Mouse (Mus musculus) intestine, embryonic 14.5 days (tissue): ENCODE data around the gene Prdx3. TPM values are rescaled to one million over a fixed set of nuclear protein-coding genes. Genes with fewer than 3 reads are reported as not detected.
A peak's percentile ranks its signal among the peaks of the same experiment; 100 is the strongest.

Source experiments
- ATAC-seq: fragments of 200-750 bp; cut with Nextera tagmentation; replicated peaks from 2 replicates; pipeline ENCODE4 v1.8.0; 2017; ENCODE audit warnings: low read depth, moderate number of reproducible peaks, moderate TSS enrichment, moderate library complexity; ENCODE audit not compliant: low FRiP score, low TSS enrichment
- DNase-seq: peaks from one replicate; pipeline ENCODE4 v3.0.0-alpha.2; 2018; ENCODE audit warnings: low spot score
- H3K27ac ChIP-seq: fragments of 300-500 bp; sonication (generic); 2 replicates; pipeline ENCODE4 v1.5.1; 2014; ENCODE audit warnings: low read depth, mild to moderate bottlenecking, control low read depth
- H3K27me3 ChIP-seq: fragments of 300-500 bp; sonication (generic); replicated peaks from 2 replicates; pipeline ENCODE4 v1.6.1; 2014; ENCODE audit warnings: low read length, control low read depth; ENCODE audit not compliant: control insufficient read depth, insufficient read depth
- H3K36me3 ChIP-seq: fragments of 300-500 bp; sonication (generic); 2 replicates; pipeline ENCODE4 v1.6.1; 2014; ENCODE audit warnings: low read length, control low read depth; ENCODE audit not compliant: control insufficient read depth, insufficient read depth
- H3K4me1 ChIP-seq: fragments of 300-500 bp; sonication (generic); replicated peaks from 2 replicates; pipeline ENCODE4 v1.6.1; 2014; ENCODE audit warnings: low read length, control low read depth, mixed read lengths; ENCODE audit not compliant: control insufficient read depth, insufficient read depth
- H3K4me2 ChIP-seq: fragments of 300-500 bp; sonication (generic); 2 replicates; pipeline ENCODE4 v1.6.1; 2014; ENCODE audit warnings: low read length
- H3K4me3 ChIP-seq: fragments of 300-500 bp; sonication (generic); 2 replicates; pipeline ENCODE4 v1.5.1; 2014; ENCODE audit warnings: low read depth, low read length, control low read depth, mixed read lengths
- H3K9ac ChIP-seq: fragments of 300-500 bp; sonication (generic); 2 replicates; pipeline ENCODE4 v1.6.1; 2014; ENCODE audit warnings: mild to moderate bottlenecking, low read length
- H3K9me3 ChIP-seq: fragments of 300-500 bp; sonication (generic); 2 replicates; pipeline ENCODE4 v1.6.1; 2016; ENCODE audit warnings: low read length, control low read depth; ENCODE audit not compliant: control insufficient read depth
- WGBS: fragments of 180-500 bp; shearing (Covaris S2); extraction: QIAGEN DNeasy Blood & Tissue Kit; methylation state at CpG from one replicate; pipeline ENCODE4 v1.1.7; 2014; 5-methylcytosine and 5-hydroxymethylcytosine counted together
- polyA plus RNA-seq: library from polyadenylated mRNA; unstranded; fragments of >200 nt; fragmentation: Nextera tagmentation; extraction: Ambion mirVana; gene quantifications from 2 replicates; pipeline ENCODE4 v1.2.1, GENCODE M21; 2014

Gene Prdx3
- 136 and 138 TPM in 2 replicates for polyA plus RNA-seq

- H3K4me2 ChIP-seq, result peak within 1 kb of the TSS; percentile 50
- H3K4me3 ChIP-seq, result peak within 1 kb of the TSS; percentile 58
- peak within 1 kb of the TSS; percentile 50 for H3K9ac ChIP-seq
- H3K27ac ChIP-seq, result peak within 1 kb of the TSS; percentile 73
- H3K9me3 ChIP-seq, result no peaks in the 10 kb centered on the region
- ATAC-seq (peak; percentile 99), DNase-seq (peak; percentile 96)
- H3K27me3 ChIP-seq, result no peaks in the 10 kb centered on the region
- H3K36me3 ChIP-seq, result peaks cover 30% of the 10 kb centered on the region
- H3K4me1 ChIP-seq, result peaks cover 12% of the 10 kb centered on the region
- under 1% methylated on average over 28 of the region's 28 CpGs for WGBS
Measured at GRCm38 (mm10) chr19:60874064-60874694, at the start of gene Prdx3. Gene Prdx3 (minus strand): TSS chr19:60874556.

DNA sequence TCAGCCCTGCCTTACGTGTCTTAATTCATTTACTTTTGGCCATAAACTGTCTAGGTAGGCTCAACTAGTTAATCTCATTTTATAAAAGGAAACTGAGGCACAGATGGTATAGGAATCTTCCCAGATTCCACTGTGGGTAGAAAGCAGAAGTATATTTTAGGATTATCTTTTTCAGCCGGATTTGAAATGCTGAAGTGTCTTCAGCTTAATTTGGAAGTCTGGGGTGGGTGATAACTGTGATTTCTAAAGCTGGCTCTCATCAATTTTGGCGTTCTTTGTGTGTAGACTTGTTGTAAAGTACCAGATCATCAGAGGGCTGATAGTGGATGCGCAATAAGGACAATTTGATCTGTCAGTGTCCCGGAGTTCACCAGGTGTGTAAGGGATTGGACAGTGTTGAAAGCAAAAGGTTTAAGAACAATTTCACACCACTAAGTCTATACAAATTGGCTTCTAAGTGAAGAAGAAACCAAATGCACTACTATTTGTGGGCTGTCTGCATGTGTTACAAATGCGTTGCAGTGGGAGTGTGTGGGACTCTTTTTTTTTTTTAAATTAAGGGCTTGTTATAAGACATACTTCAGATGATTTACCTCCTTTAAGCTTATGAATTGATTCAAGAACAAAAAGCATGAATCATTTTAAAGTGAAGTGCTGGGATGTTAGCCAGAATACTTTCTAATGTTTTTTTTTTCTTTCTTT, 42.7 kb upstream of the Prdx3 start:
- no peaks in the 10 kb centered on the region for H3K9me3 ChIP-seq
- H3K9ac ChIP-seq, result no peak overlapping the region
- H3K4me1 ChIP-seq, result no peaks in the 10 kb centered on the region
- 86% methylated on average over 6 of the region's 6 CpGs for WGBS
- DNase-seq (no peak), ATAC-seq (no peak)
- no peak overlapping the region for H3K27ac ChIP-seq
- H3K4me2 ChIP-seq, result no peak overlapping the region
- no peaks in the 10 kb centered on the region for H3K36me3 ChIP-seq
- H3K27me3 ChIP-seq, result no peaks in the 10 kb centered on the region
- H3K4me3 ChIP-seq, result no peak overlapping the region

DNA sequence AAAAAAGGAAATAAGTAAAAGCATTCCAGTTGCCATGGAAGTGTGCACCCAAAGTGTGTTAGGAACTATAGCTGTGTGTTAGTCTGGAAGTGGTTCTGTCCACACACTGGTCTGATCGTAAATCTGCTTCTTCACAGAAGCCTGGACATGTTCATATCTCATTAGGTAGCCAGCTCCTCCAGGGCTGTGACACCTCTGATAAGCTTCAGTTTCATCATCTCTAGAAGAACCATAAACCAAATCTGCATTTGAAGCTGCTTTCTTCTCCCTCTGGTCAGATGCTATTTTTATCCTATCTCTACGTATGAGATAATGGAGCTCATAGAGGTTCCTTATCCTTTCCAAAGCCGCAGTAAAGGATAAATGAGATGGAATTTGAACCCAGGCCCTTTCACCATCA, 41.5 kb upstream of the Prdx3 start:
- no peak for DNase-seq
- Histone ChIP-seq H3K36me3 (no peaks in the 10 kb centered on the region), H3K4me1 (no peaks in the 10 kb centered on the region), H3K9me3 (no peaks in the 10 kb centered on the region), H3K9ac (no peak overlapping the region), H3K27me3 (no peaks in the 10 kb centered on the region), H3K4me3 (no peak overlapping the region), H3K4me2 (no peak overlapping the region), H3K27ac (no peak overlapping the region)
- no peak for ATAC-seq
- WGBS, result 75% methylated on average over 3 of the region's 3 CpGs

DNA sequence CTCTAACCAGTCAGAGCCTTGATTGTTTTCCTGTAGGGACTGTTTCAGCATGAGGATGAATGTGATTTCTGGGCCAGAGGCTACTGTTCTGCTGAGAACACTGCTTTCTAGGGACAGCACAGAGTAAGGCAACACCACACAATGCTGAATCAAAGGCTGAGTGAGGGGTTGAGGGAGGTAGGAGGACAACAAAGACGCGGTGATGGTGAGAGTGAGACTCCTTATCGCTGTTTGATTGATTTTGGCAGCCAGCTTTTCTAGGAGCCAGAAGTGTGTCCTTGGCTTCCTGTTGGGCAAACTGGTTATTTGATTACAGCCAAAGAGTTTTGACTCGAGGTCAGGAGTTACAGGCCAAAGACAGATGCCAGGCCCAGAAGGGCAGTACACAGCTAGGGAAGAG, 40.9 kb upstream of the Prdx3 start:
- Histone ChIP-seq H3K4me1 (no peaks in the 10 kb centered on the region), H3K27me3 (no peaks in the 10 kb centered on the region), H3K9me3 (no peaks in the 10 kb centered on the region), H3K36me3 (no peaks in the 10 kb centered on the region), H3K4me2 (no peak overlapping the region), H3K9ac (no peak overlapping the region), H3K27ac (no peak overlapping the region), H3K4me3 (no peak overlapping the region)
- ATAC-seq, result no peak
- DNase-seq, result no peak
- WGBS, result 50% methylated on average over 4 of the region's 4 CpGs

DNA sequence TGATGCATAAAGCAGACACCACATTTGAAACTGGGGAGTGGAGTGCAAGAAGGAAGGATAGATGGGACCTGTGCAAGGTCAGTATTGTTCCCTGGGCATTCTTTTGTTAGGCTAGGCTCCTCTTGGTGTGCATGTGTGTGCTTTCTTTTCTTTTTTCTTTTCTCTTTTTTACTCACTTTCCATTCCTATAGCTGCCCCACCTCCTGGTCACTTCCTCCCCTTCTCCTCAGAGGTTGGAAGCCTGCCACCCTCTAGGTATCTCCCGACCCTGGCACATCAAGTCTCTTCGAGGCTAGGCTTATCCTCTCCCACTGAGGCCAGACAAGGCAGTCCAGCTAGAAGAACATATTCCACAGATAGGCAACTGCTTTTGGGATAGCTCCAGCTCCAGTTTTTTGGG, 37.3 kb upstream of the Prdx3 start:
- no peak overlapping the region for H3K9ac ChIP-seq
- no peak for DNase-seq
- H3K4me3 ChIP-seq, result no peak overlapping the region
- no peak for ATAC-seq
- no peak overlapping the region for H3K27ac ChIP-seq
- no peaks in the 10 kb centered on the region for H3K36me3 ChIP-seq
- H3K4me1 ChIP-seq, result no peaks in the 10 kb centered on the region
- 75% methylated on average over 2 of the region's 2 CpGs for WGBS
- no peak overlapping the region for H3K4me2 ChIP-seq
- H3K27me3 ChIP-seq, result no peaks in the 10 kb centered on the region
- no peaks in the 10 kb centered on the region for H3K9me3 ChIP-seq

DNA sequence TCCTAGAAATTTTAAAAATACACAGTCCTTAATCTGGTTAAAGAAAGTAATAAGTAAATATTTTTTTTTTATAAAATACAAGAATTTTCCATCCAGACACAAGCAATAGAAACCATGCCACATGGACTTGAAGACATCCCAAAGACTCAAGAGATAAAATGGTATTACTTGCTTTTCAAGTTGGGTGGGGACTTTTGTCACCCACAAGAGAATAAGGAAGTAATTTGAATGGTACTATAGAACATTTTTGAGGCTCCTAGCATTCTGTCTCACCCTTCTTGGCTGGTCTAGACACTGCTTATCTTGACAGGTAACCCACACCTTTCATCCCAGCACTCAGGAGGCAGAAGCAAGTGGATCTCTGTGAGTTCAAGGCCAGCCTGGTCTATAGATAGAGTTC, 35.9 kb upstream of the Prdx3 start:
- DNase-seq (no peak), ATAC-seq (no peak)
- no peaks in the 10 kb centered on the region for H3K9me3 ChIP-seq
- no peak overlapping the region for H3K4me3 ChIP-seq
- no peak overlapping the region for H3K4me2 ChIP-seq
- H3K9ac ChIP-seq, result no peak overlapping the region
- no peaks in the 10 kb centered on the region for H3K4me1 ChIP-seq
- H3K27ac ChIP-seq, result no peak overlapping the region
- no peaks in the 10 kb centered on the region for H3K27me3 ChIP-seq
- no peaks in the 10 kb centered on the region for H3K36me3 ChIP-seq

GRCm38 (mm10) chr19:60905477-60905876, 31.1 kb upstream of the Prdx3 start:
- H3K27ac ChIP-seq, result no peak overlapping the region
- 82% methylated on average over 5 of the region's 5 CpGs for WGBS
- no peaks in the 10 kb centered on the region for H3K4me1 ChIP-seq
- H3K36me3 ChIP-seq, result no peaks in the 10 kb centered on the region
- H3K4me3 ChIP-seq, result no peak overlapping the region
- no peak overlapping the region for H3K4me2 ChIP-seq
- ATAC-seq (no peak), DNase-seq (no peak)
- no peaks in the 10 kb centered on the region for H3K27me3 ChIP-seq
- H3K9ac ChIP-seq, result no peak overlapping the region
- no peaks in the 10 kb centered on the region for H3K9me3 ChIP-seq

- WGBS, result 83% methylated on average over 1 of the region's 1 CpGs
- no peak overlapping the region for H3K4me2 ChIP-seq
- no peak overlapping the region for H3K4me3 ChIP-seq
- H3K27me3 ChIP-seq, result no peaks in the 10 kb centered on the region
- no peaks in the 10 kb centered on the region for H3K4me1 ChIP-seq
- H3K27ac ChIP-seq, result no peak overlapping the region
- H3K9me3 ChIP-seq, result no peaks in the 10 kb centered on the region
- H3K36me3 ChIP-seq, result no peaks in the 10 kb centered on the region
- no peak overlapping the region for H3K9ac ChIP-seq
- DNase-seq (no peak), ATAC-seq (no peak)
Measured at GRCm38 (mm10) chr19:60903971-60904370, 29.6 kb upstream of the Prdx3 start.

DNA sequence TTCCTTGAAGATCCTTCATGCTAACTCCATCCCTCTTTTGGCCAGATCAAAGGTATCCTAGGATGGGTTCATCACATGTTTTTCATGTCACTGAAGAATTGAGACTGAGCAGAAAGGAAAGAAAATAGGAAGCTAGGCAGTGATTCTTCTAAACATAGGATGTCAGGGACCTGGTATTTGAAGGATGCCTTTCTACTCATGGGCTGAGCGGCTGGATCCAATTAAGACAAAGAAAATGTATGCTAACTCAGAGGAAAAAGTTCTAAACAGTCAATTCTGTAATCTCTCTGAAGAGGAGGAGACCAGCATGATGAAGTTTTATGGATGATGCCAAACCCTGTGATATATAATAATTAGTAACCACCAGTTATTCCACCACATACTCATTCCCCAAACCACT, 28.8 kb upstream of the Prdx3 start:
- Histone ChIP-seq H3K4me1 (no peaks in the 10 kb centered on the region), H3K36me3 (no peaks in the 10 kb centered on the region), H3K9me3 (no peaks in the 10 kb centered on the region), H3K27me3 (no peaks in the 10 kb centered on the region), H3K9ac (no peak overlapping the region), H3K4me2 (no peak overlapping the region), H3K27ac (no peak overlapping the region), H3K4me3 (no peak overlapping the region)
- WGBS, result 56% methylated on average over 1 of the region's 1 CpGs
- DNase-seq (no peak), ATAC-seq (no peak)
